Mouse (Mus musculus) adrenal gland, adult (tissue): ENCODE measurements at regions not wholly inside any gene's neighbourhood (a gene's known extent, or its start where the extent isn't known, plus 50 kb on each side); places are given as distances from the start of the nearest gene placed in this dataset.

Source experiments
- DNase-seq, 2 experiments: peaks; one replicate each; pipeline ENCODE4 v3.0.0; 2022 to 2023; ENCODE audit warnings: low spot score in 1 of 2; ENCODE audit not compliant: inconsistent age in 2 of 2

DNA sequence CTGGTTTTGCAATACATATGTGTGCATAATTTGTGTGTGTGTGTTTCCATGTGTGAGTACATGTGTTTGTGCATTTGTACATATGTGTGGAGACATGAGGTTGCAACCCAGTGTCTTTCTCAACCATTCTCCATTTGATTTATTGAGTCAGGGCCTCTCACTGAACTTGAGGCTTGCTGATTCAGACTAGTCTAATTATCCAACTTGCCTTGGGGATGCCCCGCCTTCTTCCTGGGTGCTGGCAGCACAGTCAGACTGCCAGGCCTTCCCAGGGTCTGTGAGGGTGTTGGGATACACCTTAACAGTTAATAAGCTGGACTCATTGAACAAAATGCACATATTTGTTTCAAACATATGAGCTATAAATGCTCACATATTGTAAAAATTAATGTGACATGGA lies 56.1 kb upstream of the Pde7b start:
- peak in 1 of 2 experiments; percentile 60 for DNase-seq

DNA sequence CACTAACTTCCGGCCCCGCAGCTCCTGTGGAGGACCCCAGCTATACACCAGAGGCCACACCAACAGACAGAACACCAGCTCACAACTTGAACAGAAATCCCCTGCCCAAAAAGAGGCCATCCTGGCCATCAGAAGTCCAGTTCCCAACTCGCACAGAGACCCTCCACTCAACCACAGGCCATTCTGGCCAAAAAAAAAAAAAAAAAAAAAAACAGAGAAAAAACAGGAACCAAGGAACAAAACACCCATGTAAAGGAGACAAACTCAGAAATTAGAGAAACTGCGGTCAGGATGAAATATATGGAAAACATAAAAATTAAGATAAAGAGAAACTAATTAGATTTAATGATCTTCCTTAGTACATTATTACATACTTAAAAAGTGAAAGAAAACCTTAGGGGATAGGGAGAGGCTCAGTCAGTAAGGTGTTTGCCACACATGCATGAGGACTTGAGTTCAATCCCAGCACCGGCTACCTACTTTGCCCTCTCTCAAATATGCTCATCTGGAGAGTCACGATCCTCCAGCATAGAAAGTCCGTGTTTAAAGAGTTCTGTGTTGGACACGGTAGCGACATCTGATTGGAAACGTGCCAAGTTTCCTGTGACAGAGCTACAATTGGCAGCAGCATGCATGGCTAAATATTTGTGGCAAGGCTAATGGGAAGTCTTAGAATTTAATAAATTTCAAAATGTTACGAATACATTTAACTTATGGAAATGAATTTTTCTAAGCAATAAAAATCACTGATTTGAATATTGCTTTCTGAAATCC lies 51.9 kb upstream of the Pde7b start:
- peak in 1 of 2 experiments; percentile 44 for DNase-seq

DNA sequence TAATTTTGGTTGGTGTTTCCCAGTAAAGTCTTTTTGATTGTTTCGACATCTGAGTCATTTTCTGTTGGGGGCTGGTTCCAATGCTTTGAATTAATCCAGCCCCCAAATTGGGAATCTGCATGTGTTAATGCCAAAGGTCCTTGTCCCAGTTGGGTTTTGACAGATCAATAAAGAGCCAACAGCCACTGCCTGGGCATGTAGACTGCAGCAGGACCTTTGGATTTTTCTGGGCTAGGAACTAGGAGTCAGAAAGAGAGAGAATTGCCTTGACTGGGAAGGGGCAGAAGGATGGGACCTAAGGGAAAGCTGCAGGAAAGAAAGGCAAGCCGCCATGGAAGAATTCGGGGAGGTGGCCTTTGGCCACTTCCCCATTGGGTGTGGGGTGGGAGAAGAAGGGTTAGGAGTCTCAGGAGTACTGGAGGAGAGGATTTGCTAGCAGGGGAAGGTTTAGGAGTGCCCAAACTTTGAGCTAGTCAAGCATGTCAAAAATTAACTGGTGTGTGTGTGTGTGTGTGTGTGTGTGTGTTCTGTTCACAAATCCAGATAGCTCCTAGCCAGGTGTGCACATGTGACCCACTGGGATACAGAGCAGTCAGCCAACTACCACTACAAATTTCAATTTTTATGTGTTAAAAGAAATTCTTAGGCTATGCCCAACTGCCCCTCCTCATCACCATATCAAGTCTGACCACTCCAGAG lies 51.0 kb upstream of the Pde7b start:
- DNase-seq: no peak
